Mouse (Mus musculus): Measurements from ENCODE around the gene Acbd6. TPM values are rescaled to one million over a fixed set of nuclear protein-coding genes. Genes with fewer than 3 reads are reported as not detected.
A peak's percentile ranks its signal among the peaks of the same experiment; 100 is the strongest.

Acbd6 gene
- total RNA-seq, 1 experiment from 2014 or later, result 36.8 TPM

GRCm38 (mm10) chr1:155537005-155537642, 20.8 kb upstream of the Acbd6 start:
- ATAC-seq (replicated peaks in 1 of 2; ENCODE audit: insufficient read depth in 1 of 2, low FRiP score in 2 of 2, low TSS enrichment in 1 of 2, low read depth in 1 of 2, poor library complexity in 2 of 2, severe bottlenecking in 2 of 2), result peak in 1 of 2 experiments; percentile 83; a peak in 2 of 4 replicates

DNA sequence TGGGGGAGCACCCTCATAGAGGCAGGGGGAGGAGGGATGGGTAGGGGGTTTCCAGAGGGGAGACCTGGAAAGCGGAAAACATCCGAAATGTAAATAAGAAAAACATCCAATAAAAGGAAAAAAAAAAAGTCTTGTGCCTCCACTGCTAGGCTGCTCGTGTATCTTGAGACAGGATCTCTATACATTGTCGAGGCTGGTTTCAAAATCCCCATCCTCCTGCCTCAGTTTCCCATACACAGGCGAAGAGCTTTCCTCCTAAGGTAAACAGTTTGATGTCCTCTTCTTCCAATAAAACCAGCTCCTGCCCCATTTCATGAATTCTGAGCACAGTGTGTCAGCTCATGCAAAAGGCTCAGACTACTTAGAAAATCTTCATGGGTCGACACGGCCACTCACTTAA, 19.9 kb upstream of the Acbd6 start:
- no peak for ATAC-seq (replicated peaks in 1 of 2; ENCODE audit: insufficient read depth in 1 of 2, low FRiP score in 2 of 2, low TSS enrichment in 1 of 2, low read depth in 1 of 2, poor library complexity in 2 of 2, severe bottlenecking in 2 of 2)

DNA sequence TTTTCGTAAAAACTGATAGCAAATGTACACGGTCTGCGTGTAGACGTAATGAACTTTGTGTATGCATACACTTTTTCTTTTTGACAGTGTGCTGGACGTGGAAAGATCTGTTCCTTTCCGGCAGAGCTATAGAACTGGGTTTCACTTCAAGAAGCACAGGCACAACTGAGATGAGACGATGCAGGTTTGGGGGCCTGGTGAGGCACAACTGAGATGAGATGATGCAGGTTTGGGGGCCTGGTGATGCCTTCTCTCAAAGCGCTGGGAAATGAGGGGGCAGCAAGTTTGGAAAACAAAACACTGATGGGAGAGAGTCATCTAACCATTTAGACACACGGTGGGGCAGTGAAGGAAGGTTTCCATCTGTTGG, 293 bp upstream of the Acbd6 start:
- ATAC-seq (replicated peaks in 1 of 2; ENCODE audit: insufficient read depth in 1 of 2, low FRiP score in 2 of 2, low TSS enrichment in 1 of 2, low read depth in 1 of 2, poor library complexity in 2 of 2, severe bottlenecking in 2 of 2), result 0 out of 4 replicates have a peak, but pooled peaks of 1 of the 2 experiments have one; percentile 6

- ATAC-seq (replicated peaks in 1 of 2; ENCODE audit: insufficient read depth in 1 of 2, low FRiP score in 2 of 2, low TSS enrichment in 1 of 2, low read depth in 1 of 2, poor library complexity in 2 of 2, severe bottlenecking in 2 of 2), result no peak
Observed at GRCm38 (mm10) chr1:155560021-155560420, 2.1 kb downstream of the Acbd6 start.

DNA sequence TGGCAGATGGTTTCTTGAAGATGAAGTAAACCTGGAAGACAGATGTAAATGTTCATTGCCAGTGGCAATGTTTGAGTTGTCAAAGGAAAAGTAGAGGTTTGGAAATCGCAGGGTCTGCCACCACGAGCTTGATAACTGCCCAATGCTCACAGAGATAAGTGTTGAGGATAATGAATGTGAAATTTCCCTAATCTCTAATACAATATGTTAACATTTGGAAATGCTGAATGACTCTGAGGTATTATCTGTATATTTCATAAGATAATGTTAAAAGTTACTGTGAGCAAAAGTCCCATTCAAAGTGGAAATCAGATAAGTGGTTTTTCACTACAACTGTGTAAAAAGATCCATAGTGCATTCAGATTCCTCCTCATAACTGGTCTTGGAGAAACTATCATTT, 2.8 kb downstream of the Acbd6 start:
- ATAC-seq (replicated peaks in 1 of 2; ENCODE audit: insufficient read depth in 1 of 2, low FRiP score in 2 of 2, low TSS enrichment in 1 of 2, low read depth in 1 of 2, poor library complexity in 2 of 2, severe bottlenecking in 2 of 2), result no peak

GRCm38 (mm10) chr1:155562206-155562605, 4.3 kb downstream of the Acbd6 start:
- ATAC-seq (replicated peaks in 1 of 2; ENCODE audit: insufficient read depth in 1 of 2, low FRiP score in 2 of 2, low TSS enrichment in 1 of 2, low read depth in 1 of 2, poor library complexity in 2 of 2, severe bottlenecking in 2 of 2), result no peak

DNA sequence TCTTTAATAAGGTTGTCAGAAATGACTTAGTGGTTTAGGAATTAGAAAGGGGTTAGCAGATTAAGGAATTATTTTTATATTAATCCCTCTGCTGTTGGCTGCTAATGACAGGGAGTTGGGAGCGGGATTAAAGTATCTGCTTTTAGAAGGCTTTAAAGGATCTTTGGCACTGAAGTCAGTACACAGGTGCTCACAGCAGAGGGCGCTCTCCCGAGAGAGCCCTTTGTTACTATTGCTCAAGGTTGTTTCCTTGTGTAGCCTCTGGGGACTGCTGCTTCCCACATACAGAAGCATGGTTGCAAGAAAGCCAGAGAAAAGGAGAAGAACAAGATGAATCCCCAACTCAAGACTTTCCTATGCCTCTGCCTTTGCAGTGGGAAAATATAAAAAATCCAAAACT, 6.8 kb downstream of the Acbd6 start:
- ATAC-seq (replicated peaks in 1 of 2; ENCODE audit: insufficient read depth in 1 of 2, low FRiP score in 2 of 2, low TSS enrichment in 1 of 2, low read depth in 1 of 2, poor library complexity in 2 of 2, severe bottlenecking in 2 of 2), result peak; percentile 84 to 87; a peak in 3 of 4 replicates

GRCm38 (mm10) chr1:155568133-155568532, 10.2 kb downstream of the Acbd6 start:
- ATAC-seq (replicated peaks in 1 of 2; ENCODE audit: insufficient read depth in 1 of 2, low FRiP score in 2 of 2, low TSS enrichment in 1 of 2, low read depth in 1 of 2, poor library complexity in 2 of 2, severe bottlenecking in 2 of 2), result no peak

GRCm38 (mm10) chr1:155569340-155569739, 11.4 kb downstream of the Acbd6 start:
- no peak for ATAC-seq (replicated peaks in 1 of 2; ENCODE audit: insufficient read depth in 1 of 2, low FRiP score in 2 of 2, low TSS enrichment in 1 of 2, low read depth in 1 of 2, poor library complexity in 2 of 2, severe bottlenecking in 2 of 2)

DNA sequence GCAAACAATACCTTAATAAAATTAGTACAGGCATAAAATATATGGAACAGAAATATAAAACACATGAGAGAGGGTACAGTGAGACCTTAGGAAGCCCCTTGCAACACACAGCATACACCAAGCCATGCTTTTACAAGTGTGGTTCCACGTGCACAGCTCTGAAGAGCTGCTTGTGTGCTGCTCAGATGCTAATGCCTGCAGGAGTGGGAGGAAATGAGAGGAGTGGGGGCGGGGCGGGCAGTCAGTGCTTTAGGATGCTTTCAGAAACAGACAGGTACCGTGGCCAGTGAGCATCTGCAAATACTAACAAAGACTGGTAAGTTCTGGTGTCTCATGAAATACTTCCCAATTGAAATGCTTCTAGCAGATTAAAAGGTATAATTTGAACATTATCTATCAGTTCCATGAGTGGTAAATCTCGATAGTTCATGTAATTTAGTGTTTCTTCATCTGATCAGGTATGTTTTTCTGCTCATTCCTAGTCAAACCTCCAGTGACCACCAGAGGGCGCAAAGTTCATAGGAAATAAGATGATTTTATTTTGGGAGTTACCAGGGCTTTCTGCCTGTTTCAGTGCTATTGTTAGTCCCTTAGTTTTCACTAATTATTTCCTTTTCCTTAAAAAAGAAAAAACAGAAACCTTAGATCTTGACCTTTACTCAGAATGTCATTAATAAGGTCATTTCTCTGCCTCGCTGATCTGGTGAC, 17.2 kb downstream of the Acbd6 start:
- no peak for ATAC-seq (replicated peaks in 1 of 2; ENCODE audit: insufficient read depth in 1 of 2, low FRiP score in 2 of 2, low TSS enrichment in 1 of 2, low read depth in 1 of 2, poor library complexity in 2 of 2, severe bottlenecking in 2 of 2)

DNA sequence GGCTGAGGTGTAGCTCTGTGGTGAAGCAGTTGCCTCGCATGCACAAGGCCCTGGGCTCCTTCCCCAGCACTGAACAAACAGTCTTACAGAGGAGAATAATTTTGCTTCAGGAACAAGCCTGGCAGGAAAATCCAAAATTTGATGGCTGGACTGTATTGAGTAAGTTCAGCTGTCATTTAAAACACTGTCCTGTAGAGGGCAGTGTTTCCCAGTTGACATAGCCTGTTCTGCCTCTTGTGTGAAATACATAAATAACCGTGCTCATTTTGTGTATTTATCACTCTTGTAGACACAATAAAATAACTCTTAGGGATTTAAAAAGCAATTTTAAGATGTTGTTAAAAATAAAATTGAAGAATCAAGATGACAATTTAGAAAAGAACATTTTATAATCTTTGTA, 18.5 kb downstream of the Acbd6 start:
- peak; percentile 56 to 74; a peak in 3 of 4 replicates for ATAC-seq (replicated peaks in 1 of 2; ENCODE audit: insufficient read depth in 1 of 2, low FRiP score in 2 of 2, low TSS enrichment in 1 of 2, low read depth in 1 of 2, poor library complexity in 2 of 2, severe bottlenecking in 2 of 2)

GRCm38 (mm10) chr1:155577316-155577715, 19.4 kb downstream of the Acbd6 start:
- no peak for ATAC-seq (replicated peaks in 1 of 2; ENCODE audit: insufficient read depth in 1 of 2, low FRiP score in 2 of 2, low TSS enrichment in 1 of 2, low read depth in 1 of 2, poor library complexity in 2 of 2, severe bottlenecking in 2 of 2)

- no peak for ATAC-seq (replicated peaks in 1 of 2; ENCODE audit: insufficient read depth in 1 of 2, low FRiP score in 2 of 2, low TSS enrichment in 1 of 2, low read depth in 1 of 2, poor library complexity in 2 of 2, severe bottlenecking in 2 of 2)
Observed at GRCm38 (mm10) chr1:155587961-155588360, 30.0 kb downstream of the Acbd6 start.

DNA sequence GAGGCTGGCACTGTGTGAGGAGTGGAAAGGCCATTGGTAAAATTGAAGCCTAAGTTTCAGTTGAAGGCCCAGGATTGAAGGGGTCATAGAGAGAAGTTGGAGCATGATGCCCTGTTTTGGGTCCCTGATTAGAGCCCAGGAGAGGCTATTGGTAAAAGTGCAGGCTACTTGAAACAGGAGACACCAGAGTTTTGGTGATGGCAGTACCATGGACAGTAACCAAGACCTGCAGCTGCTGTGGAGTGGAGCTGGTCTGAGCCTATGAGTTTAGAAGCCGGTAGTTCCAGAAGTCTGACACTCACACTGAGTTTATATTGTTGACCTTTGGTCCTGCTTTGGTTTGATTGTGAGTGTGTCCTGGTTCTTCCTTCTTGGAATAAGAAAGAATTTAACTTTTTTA, 36.2 kb downstream of the Acbd6 start:
- no peak for ATAC-seq (replicated peaks in 1 of 2; ENCODE audit: insufficient read depth in 1 of 2, low FRiP score in 2 of 2, low TSS enrichment in 1 of 2, low read depth in 1 of 2, poor library complexity in 2 of 2, severe bottlenecking in 2 of 2)

- no peak for ATAC-seq (replicated peaks in 1 of 2; ENCODE audit: insufficient read depth in 1 of 2, low FRiP score in 2 of 2, low TSS enrichment in 1 of 2, low read depth in 1 of 2, poor library complexity in 2 of 2, severe bottlenecking in 2 of 2)
Observed at GRCm38 (mm10) chr1:155596576-155596975, 38.7 kb downstream of the Acbd6 start.

DNA sequence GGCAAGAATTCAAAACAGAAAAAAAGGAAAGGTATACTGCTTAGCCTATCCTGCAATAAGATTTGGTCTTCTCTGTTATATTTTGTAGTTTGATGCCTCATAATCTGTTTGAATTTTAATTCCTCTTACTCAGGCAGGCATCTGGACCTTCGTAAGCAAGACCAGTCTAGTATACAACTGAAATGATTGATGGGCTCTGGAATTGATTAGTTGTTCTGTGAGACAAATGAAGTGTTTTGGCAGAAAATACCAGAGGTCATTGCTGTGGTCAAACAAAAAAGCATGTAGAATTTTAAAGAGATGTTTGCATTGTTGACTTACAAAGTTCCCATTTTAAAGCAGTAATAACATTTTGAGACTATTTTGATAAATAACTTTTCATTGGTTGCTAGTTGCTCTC, 46.8 kb downstream of the Acbd6 start:
- no peak for ATAC-seq (replicated peaks in 1 of 2; ENCODE audit: insufficient read depth in 1 of 2, low FRiP score in 2 of 2, low TSS enrichment in 1 of 2, low read depth in 1 of 2, poor library complexity in 2 of 2, severe bottlenecking in 2 of 2)

GRCm38 (mm10) chr1:155605391-155606155, 47.7 kb downstream of the Acbd6 start:
- ATAC-seq (replicated peaks in 1 of 2; ENCODE audit: insufficient read depth in 1 of 2, low FRiP score in 2 of 2, low TSS enrichment in 1 of 2, low read depth in 1 of 2, poor library complexity in 2 of 2, severe bottlenecking in 2 of 2), result no peak

DNA sequence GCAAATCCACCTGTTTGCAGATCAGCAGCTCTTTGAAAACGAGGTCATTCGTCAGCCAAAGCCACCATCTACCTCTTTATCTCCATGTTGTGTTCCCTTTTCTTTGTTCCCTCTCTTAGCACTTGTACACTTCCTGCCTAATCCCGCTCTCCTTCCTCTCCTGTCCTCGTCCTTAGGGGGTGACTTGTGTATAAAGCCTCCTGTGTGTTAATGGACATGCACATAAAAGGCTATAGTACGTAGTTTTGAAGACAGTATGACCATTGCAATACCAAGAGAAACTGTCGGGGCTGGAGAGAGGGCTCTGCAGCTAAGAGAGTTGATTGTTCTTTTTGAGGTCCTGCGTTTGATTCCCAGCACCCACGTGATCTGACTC, 48.2 kb downstream of the Acbd6 start:
- no peak for ATAC-seq (replicated peaks in 1 of 2; ENCODE audit: insufficient read depth in 1 of 2, low FRiP score in 2 of 2, low TSS enrichment in 1 of 2, low read depth in 1 of 2, poor library complexity in 2 of 2, severe bottlenecking in 2 of 2)
